Mouse (Mus musculus): ENCODE data around the gene Mthfr.

DNA sequence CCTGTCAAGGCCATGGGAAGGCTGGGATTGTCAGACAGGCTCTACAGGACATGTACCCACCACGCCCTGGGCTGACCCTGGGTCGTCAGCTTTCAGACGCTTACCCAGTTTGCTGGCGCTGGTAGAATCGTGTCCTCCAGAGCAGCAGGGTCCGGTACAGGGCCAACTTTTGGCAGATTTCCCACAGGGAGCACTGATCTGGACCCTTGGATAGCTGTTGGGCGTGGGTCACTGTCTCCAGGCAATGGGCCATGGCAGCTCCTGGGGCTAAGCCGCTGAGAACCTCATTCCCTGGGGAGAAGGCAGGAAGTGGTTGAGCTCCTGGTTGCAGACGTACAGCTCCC lies 27.5 kb downstream of the Mthfr start:
- TF ChIP-seq TBP (conservative IDR thresholded peaks at IDR 0.05; ENCODE audit: low read depth, low read length) (no peak), POLR2A (IDR thresholded peaks at IDR 0.05; ENCODE audit: low read depth, low read length) (no peak)

All from CH12.LX (cell line).